Mouse (Mus musculus): ENCODE results near the gene Ezh1.

Ezh1 gene

GRCm38 (mm10) chr11:101199555-101199954 lies 26.7 kb downstream of the Ezh1 start:
- DNase-seq, result no peak

- no peak for DNase-seq
Measured at GRCm38 (mm10) chr11:101196175-101196574, 30.1 kb downstream of the Ezh1 start.

- DNase-seq, result no peak
Measured at GRCm38 (mm10) chr11:101195571-101195970, 30.7 kb downstream of the Ezh1 start.

- no peak for DNase-seq
Measured at GRCm38 (mm10) chr11:101195101-101195500, 31.2 kb downstream of the Ezh1 start.

- no peak for DNase-seq
Measured at GRCm38 (mm10) chr11:101194643-101195042, 31.6 kb downstream of the Ezh1 start.

GRCm38 (mm10) chr11:101194137-101194536 lies 32.1 kb downstream of the Ezh1 start:
- DNase-seq, result peak; percentile 40

GRCm38 (mm10) chr11:101193076-101193475 lies 33.2 kb downstream of the Ezh1 start:
- DNase-seq, result peak; percentile 45

GRCm38 (mm10) chr11:101192646-101193045 lies 33.6 kb downstream of the Ezh1 start:
- DNase-seq, result peak; percentile 55

- peak; percentile 43 for DNase-seq
Measured at GRCm38 (mm10) chr11:101191919-101192470, 34.3 kb downstream of the Ezh1 start.

- DNase-seq, result peak; percentile 55
Measured at GRCm38 (mm10) chr11:101190913-101191907, 35.1 kb downstream of the Ezh1 start.

GRCm38 (mm10) chr11:101190181-101190912 lies 35.9 kb downstream of the Ezh1 start:
- peak; percentile 52 for DNase-seq

- DNase-seq, result peak; percentile 89
Measured at GRCm38 (mm10) chr11:101189495-101190180, 36.6 kb downstream of the Ezh1 start.

- peak; percentile 88 for DNase-seq
Measured at GRCm38 (mm10) chr11:101188166-101188805, 38.0 kb downstream of the Ezh1 start.

- DNase-seq, result peak; percentile 39
Measured at GRCm38 (mm10) chr11:101187541-101187940, 38.7 kb downstream of the Ezh1 start.

GRCm38 (mm10) chr11:101186526-101187247 lies 39.6 kb downstream of the Ezh1 start:
- DNase-seq, result peak; percentile 66

GRCm38 (mm10) chr11:101185441-101185840 lies 40.8 kb downstream of the Ezh1 start:
- peak; percentile 19 for DNase-seq

GRCm38 (mm10) chr11:101184984-101185383 lies 41.3 kb downstream of the Ezh1 start:
- peak; percentile 37 for DNase-seq

- no peak for DNase-seq
Measured at GRCm38 (mm10) chr11:101182771-101183517, 43.3 kb downstream of the Ezh1 start.

GRCm38 (mm10) chr11:101181961-101182360 lies 44.3 kb downstream of the Ezh1 start:
- DNase-seq, result no peak

- DNase-seq, result peak; percentile 77
Measured at GRCm38 (mm10) chr11:101180846-101181740, 45.2 kb downstream of the Ezh1 start.

Data from cerebellum, adult 8-10 months (tissue).